Mouse (Mus musculus) right cerebral cortex, postnatal 10 days (tissue): ENCODE measurements at regions not wholly inside any gene's neighbourhood (a gene's known extent, or its start where the extent isn't known, plus 50 kb on each side); places are given as distances from the start of the nearest gene placed in this dataset.

Experiments used
- DNase-seq, 2 experiments: peaks; one replicate each; pipeline ENCODE4 v3.0.0; 2021; ENCODE audit warnings: low spot score in 2 of 2

- DNase-seq, result no peak
Observed at GRCm38 (mm10) chr15:96944741-96945140, 111.0 kb downstream of the Slc38a4 start.

- no peak for DNase-seq
Observed at GRCm38 (mm10) chr15:96942651-96943050, 113.1 kb downstream of the Slc38a4 start.

GRCm38 (mm10) chr15:96938406-96938805 lies 117.3 kb downstream of the Slc38a4 start:
- no peak for DNase-seq

- DNase-seq, result no peak
Observed at GRCm38 (mm10) chr15:96937623-96938022, 118.1 kb downstream of the Slc38a4 start.

- DNase-seq, result peak; percentile 89 to 93
Observed at GRCm38 (mm10) chr15:96936705-96937346, 118.9 kb downstream of the Slc38a4 start.

GRCm38 (mm10) chr15:96936216-96936615 lies 119.5 kb downstream of the Slc38a4 start:
- DNase-seq, result no peak

GRCm38 (mm10) chr15:96933451-96933850 lies 122.3 kb downstream of the Slc38a4 start:
- peak in 1 of 2 experiments; percentile 40 for DNase-seq

GRCm38 (mm10) chr15:96930531-96930930 lies 125.2 kb downstream of the Slc38a4 start:
- no peak for DNase-seq

- DNase-seq, result no peak
Observed at GRCm38 (mm10) chr15:96929788-96930187, 126.0 kb downstream of the Slc38a4 start.

- DNase-seq, result no peak
Observed at GRCm38 (mm10) chr15:96928692-96929091, 127.1 kb downstream of the Slc38a4 start.

- no peak for DNase-seq
Observed at GRCm38 (mm10) chr15:96927674-96928073, 128.1 kb downstream of the Slc38a4 start.

GRCm38 (mm10) chr15:96926660-96927059 lies 129.1 kb downstream of the Slc38a4 start:
- DNase-seq, result no peak

- no peak for DNase-seq
Observed at GRCm38 (mm10) chr15:96916586-96916985, 139.2 kb downstream of the Slc38a4 start.

GRCm38 (mm10) chr15:96915544-96915943 lies 140.2 kb downstream of the Slc38a4 start:
- DNase-seq, result no peak

GRCm38 (mm10) chr15:96914988-96915387 lies 140.8 kb downstream of the Slc38a4 start:
- DNase-seq, result no peak

GRCm38 (mm10) chr15:96905520-96905919 lies 150.2 kb downstream of the Slc38a4 start:
- no peak for DNase-seq

GRCm38 (mm10) chr15:96903461-96903860 lies 152.3 kb downstream of the Slc38a4 start:
- DNase-seq, result no peak

GRCm38 (mm10) chr15:96902781-96903180 lies 153.0 kb downstream of the Slc38a4 start:
- DNase-seq, result no peak

GRCm38 (mm10) chr15:96901616-96902015 lies 154.1 kb downstream of the Slc38a4 start:
- DNase-seq, result no peak

- no peak for DNase-seq
Observed at GRCm38 (mm10) chr15:96898285-96898684, 157.5 kb downstream of the Slc38a4 start.

- DNase-seq, result no peak
Observed at GRCm38 (mm10) chr15:96884901-96885300, 170.9 kb downstream of the Slc38a4 start.

GRCm38 (mm10) chr15:96883754-96884153 lies 172.0 kb downstream of the Slc38a4 start:
- DNase-seq, result no peak

- no peak for DNase-seq
Observed at GRCm38 (mm10) chr15:96882211-96882610, 173.5 kb downstream of the Slc38a4 start.
